Mouse (Mus musculus) liver, embryonic 15.5 days (tissue): Measurements from ENCODE around the gene Spaca4. TPM values are rescaled to one million over a fixed set of nuclear protein-coding genes. Genes with fewer than 3 reads are reported as not detected.

Source experiments
- ATAC-seq: fragments of 200-750 bp; cut with Nextera tagmentation; 2 replicates; pipeline ENCODE4 v1.8.0; 2017; ENCODE audit warnings: moderate number of reproducible peaks, mild to moderate bottlenecking, moderate library complexity; ENCODE audit not compliant: insufficient read depth
- H3K27ac ChIP-seq: fragments of 300-500 bp; sonication (generic); replicated peaks from 2 replicates; pipeline ENCODE4 v1.5.1; 2015; ENCODE audit warnings: mild to moderate bottlenecking, inconsistent platforms
- H3K27me3 ChIP-seq: fragments of 300-500 bp; sonication (generic); 2 replicates; pipeline ENCODE4 v1.6.1; 2015; ENCODE audit warnings: mild to moderate bottlenecking, inconsistent platforms
- H3K36me3 ChIP-seq: fragments of 300-500 bp; sonication (generic); replicated peaks from 2 replicates; pipeline ENCODE4 v1.6.1; 2015; ENCODE audit warnings: moderate library complexity, mild to moderate bottlenecking, inconsistent platforms
- H3K4me1 ChIP-seq: fragments of 300-500 bp; sonication (generic); replicated peaks from 2 replicates; pipeline ENCODE4 v1.6.1; 2015; ENCODE audit warnings: inconsistent platforms
- H3K4me2 ChIP-seq: fragments of 300-500 bp; sonication (generic); 2 replicates; pipeline ENCODE4 v1.6.1; 2015; ENCODE audit warnings: moderate library complexity, mild to moderate bottlenecking, inconsistent platforms
- H3K4me3 ChIP-seq: fragments of 300-500 bp; sonication (generic); replicated peaks from 2 replicates; pipeline ENCODE4 v1.5.1; 2015; ENCODE audit warnings: mild to moderate bottlenecking, inconsistent platforms
- H3K9ac ChIP-seq: fragments of 300-500 bp; sonication (generic); 2 replicates; pipeline ENCODE4 v1.6.1; 2015; ENCODE audit warnings: moderate library complexity, mild to moderate bottlenecking, inconsistent platforms
- H3K9me3 ChIP-seq: fragments of 300-500 bp; sonication (generic); replicated peaks from 2 replicates; pipeline ENCODE4 v1.6.1; 2016; ENCODE audit warnings: inconsistent platforms
- WGBS: fragments of 180-500 bp; shearing (Covaris S2); methylation state at CpG from one replicate; pipeline ENCODE4 v1.1.7; 2015; ENCODE audit warnings: mixed read lengths; ENCODE audit not compliant: insufficient replicate concordance; 5-methylcytosine and 5-hydroxymethylcytosine counted together
- polyA plus RNA-seq: library from polyadenylated mRNA; unstranded; fragments of >200 nt; fragmentation: Nextera tagmentation; extraction: Ambion mirVana; gene quantifications from 2 replicates; pipeline ENCODE4 v1.2.1, GENCODE M21; 2015

Spaca4 gene
- polyA plus RNA-seq, 1 experiment from 2014 or later = not detected

DNA sequence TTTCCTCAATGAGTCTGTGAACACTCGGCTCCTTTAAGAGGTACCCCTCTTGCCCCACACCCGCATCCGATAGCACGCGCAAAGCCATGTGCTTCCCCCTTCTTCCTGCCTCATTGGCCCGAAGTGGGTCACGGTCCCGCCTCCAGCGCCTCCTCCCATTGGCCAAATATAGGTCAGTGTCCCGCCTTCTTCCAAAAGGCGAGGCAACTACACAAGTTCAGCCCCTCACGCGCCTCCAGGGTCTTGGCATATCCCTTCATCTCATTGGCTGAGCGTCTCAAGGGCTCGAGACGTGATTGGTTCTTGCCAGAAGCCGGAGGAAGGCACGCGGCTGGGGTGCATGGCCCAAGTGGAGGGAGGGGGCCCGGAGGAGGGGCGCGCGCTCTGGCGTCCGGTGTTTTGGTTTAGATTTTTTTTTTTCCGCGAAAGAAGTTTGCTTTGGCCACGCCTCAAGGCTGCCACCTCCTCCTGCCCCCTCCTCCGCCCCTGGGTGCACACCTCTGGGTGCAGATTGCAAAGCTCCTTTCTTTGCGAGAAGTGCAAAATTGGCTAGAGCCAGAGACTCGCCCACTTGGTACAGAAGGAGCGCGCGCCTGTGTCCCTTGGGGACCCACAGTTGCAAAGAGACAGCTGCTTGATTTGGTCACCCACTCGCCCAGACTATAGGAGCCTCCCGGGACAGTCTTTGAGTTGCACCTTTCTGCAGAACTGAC is 20.7 kb downstream of the Spaca4 start, which contains the start of gene Dbp:
TSS of gene Dbp (plus strand) at position 359 of the 713 bp plus-strand sequence.
- peak within 1 kb of the TSS; percentile 97 for H3K4me2 ChIP-seq
- peak within 1 kb of the TSS; percentile 25; the same call in 1 of the 2 replicates for H3K9ac ChIP-seq
- H3K36me3 ChIP-seq = no peaks in the 10 kb centered on the region
- peak within 1 kb of the TSS; percentile 63 for H3K27ac ChIP-seq
- H3K27me3 ChIP-seq = peaks cover 33% of the 10 kb centered on the region
- H3K9me3 ChIP-seq = no peaks in the 10 kb centered on the region
- H3K4me1 ChIP-seq = peaks cover 62% of the 10 kb centered on the region
- ATAC-seq = peak; percentile 78
- under 1% methylated on average over 36 of the region's 36 CpGs for WGBS
- H3K4me3 ChIP-seq = peak within 1 kb of the TSS; percentile 65

DNA sequence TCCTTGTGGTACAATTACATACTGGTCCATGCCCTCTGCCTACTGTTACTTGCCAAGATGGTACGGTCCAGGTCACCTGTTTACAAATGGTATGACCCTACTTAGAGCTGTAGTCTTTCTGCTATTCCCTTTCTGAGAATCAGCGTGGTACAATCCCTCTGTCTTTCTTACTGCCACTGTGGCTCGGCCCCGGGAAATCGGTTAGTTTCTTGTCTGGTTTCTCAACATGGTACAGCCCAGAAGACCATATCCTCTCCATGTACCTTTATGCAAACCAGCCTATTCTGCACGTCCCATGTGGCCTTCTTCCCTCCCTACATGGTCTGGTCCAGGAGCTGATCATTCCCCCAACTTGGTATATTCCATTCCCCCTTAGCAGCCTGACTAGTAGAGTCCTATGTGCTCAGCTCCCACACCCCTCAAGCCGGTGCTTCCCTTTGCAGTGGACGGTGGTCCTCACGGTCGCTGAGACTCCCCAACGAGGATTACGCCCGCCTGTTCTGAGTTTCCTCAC is 21.5 kb downstream of the Spaca4 start:
- H3K4me1 ChIP-seq = peaks cover 64% of the 10 kb centered on the region
- under 1% methylated on average over 13 of the region's 13 CpGs for WGBS

DNA sequence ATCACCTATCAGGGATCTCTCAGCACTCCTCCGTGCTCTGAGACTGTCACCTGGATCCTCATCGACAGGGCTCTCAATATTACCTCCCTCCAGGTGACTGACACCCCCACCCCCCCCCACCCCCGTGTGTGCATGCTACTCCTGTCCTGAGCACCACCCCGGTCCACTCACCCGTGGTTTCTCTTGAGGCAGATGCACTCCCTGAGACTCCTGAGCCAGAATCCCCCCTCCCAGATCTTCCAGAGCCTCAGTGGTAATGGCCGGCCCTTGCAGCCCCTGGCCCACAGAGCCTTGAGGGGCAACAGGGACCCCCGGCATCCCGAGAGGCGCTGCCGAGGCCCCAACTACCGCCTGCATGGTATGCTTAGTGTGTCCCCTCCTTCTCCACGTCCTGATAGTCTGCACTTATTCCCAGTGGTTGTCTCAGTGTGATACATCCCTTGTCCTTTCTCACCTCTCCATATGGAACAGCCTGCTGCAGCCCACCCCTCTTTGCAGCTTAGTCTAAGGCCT is 22.0 kb downstream of the Spaca4 start:
- WGBS = 56% methylated on average over 12 of the region's 12 CpGs
- no peaks in the 10 kb centered on the region for H3K9me3 ChIP-seq
- peaks cover 46% of the 10 kb centered on the region for H3K27me3 ChIP-seq
- H3K9ac ChIP-seq = no peak overlapping the region; the same call in 1 of the 2 replicates
- peak overlapping the region; percentile 97 for H3K4me2 ChIP-seq
- H3K4me3 ChIP-seq = peak overlapping the region; percentile 65; the same call in 1 of the 2 replicates
- H3K36me3 ChIP-seq = no peaks in the 10 kb centered on the region
- H3K4me1 ChIP-seq = peaks cover 60% of the 10 kb centered on the region
- H3K27ac ChIP-seq = 0 out of 2 replicates have a peak overlapping the region, but pooled peaks have one; percentile 63
- ATAC-seq = no peak

More for the DNA sequence above, 21.5 kb downstream of the Spaca4 start:
- H3K27me3 ChIP-seq = peaks cover 41% of the 10 kb centered on the region
- H3K4me3 ChIP-seq = peak overlapping the region; percentile 65
- H3K27ac ChIP-seq = peak overlapping the region; percentile 63
- H3K4me2 ChIP-seq = peak overlapping the region; percentile 97
- H3K9ac ChIP-seq = no peak overlapping the region; the same call in 1 of the 2 replicates
- H3K36me3 ChIP-seq = no peaks in the 10 kb centered on the region
- peak; percentile 59 for ATAC-seq
- no peaks in the 10 kb centered on the region for H3K9me3 ChIP-seq

DNA sequence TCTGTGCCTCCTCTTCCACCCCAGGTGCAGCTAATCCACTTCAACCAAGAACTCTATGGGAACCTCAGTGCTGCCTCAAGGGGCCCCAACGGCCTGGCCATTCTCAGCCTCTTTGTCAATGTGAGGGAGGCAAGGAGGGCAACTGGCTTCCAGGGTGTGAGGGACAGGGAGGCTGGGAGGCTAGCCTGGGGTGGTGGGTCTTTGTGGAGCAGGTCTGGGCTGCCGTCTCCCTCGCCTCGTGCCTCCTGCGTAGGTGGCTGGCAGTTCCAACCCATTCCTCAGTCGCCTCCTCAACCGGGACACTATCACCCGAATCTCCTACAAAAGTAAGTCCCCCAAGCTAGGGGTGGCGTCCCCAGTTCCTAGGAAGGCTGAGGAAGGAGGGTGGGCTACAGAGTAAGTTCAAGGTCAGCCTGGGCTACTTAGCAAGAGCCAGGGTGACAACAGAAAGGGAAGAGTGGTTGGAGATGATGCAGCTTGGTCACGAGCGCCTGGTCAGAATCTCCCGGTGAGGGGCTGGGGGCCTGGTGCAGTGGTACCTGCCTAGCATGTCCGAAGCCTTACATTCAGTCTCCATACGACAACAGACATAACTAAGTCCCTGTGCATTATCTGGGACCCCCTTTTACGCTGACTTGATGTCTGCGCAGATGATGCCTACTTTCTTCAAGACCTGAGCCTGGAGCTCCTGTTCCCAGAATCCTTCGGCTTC is 22.6 kb downstream of the Spaca4 start:
- Histone ChIP-seq H3K4me3 (no peak overlapping the region), H3K4me2 (0 out of 2 replicates have a peak overlapping the region, but pooled peaks have one; percentile 97), H3K27ac (no peak overlapping the region), H3K27me3 (peaks cover 52% of the 10 kb centered on the region), H3K4me1 (peaks cover 54% of the 10 kb centered on the region), H3K36me3 (no peaks in the 10 kb centered on the region), H3K9me3 (no peaks in the 10 kb centered on the region), H3K9ac (no peak overlapping the region)
- 74% methylated on average over 17 of the region's 17 CpGs for WGBS
- ATAC-seq = no peak

DNA sequence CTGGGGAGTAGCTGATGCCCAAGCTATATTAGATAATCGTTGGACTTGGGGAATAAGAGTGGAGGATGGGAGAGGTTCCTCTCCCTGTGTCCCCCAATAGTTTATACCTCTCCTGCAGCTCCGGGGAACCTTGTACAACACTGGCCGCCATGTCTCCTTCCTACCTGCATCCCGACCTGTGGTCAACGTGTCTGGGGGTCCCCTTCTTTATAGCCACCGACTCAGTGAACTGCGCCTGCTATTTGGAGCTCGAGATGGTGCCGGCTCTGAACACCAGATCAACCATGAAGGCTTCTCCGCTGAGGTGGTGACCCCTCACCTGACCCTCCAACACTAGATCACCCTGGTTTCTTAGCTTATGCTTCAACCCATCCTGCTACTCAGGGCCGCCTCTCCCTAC is 23.3 kb downstream of the Spaca4 start:
- H3K36me3 ChIP-seq = no peaks in the 10 kb centered on the region
- no peak overlapping the region for H3K4me3 ChIP-seq
- no peak overlapping the region for H3K27ac ChIP-seq
- H3K9me3 ChIP-seq = no peaks in the 10 kb centered on the region
- no peak overlapping the region for H3K4me2 ChIP-seq
- H3K27me3 ChIP-seq = peaks cover 56% of the 10 kb centered on the region
- 72% methylated on average over 11 of the region's 11 CpGs for WGBS
- ATAC-seq = no peak
- H3K4me1 ChIP-seq = peaks cover 47% of the 10 kb centered on the region
- no peak overlapping the region for H3K9ac ChIP-seq

DNA sequence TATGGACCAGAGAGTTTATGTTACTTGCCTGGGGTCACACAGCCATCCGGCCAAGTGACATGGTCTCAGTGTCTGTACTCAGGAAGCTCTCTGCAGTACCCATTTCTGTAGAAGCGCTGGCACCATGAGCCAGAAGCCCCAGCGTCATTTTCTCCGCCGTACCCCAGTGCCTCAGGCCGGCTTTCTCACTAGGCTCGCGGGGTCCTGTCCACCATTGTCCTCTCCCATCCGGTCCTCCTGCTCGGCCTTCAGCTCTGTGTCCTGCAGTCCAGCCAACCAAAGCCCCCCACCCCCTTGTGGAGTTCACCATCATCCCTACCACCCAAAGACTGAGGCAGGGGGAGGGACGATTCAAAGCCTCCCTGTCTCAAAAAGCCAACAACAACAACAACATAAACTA is 24.0 kb downstream of the Spaca4 start:
- 70% methylated on average over 11 of the region's 11 CpGs for WGBS

DNA sequence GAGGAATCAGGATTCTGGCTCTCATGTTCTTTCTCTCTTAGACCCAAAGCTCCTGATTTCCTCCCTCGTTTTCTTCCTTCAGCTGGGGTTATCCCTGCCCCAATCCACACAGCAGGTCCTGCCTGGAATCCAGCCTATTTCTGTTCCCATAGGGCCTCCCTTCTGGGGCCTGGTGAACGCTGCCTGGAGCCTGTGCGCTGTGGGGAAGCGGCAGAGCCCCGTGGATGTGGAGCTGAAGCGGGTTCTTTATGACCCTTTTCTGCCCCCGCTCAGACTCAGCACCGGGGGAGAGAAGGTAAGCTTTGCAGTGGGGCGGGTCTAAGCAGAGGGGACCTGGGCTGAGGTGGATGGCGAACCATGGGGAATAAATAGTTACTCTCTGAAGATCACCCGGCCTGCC is 24.5 kb downstream of the Spaca4 start:
- H3K4me3 ChIP-seq = no peak overlapping the region
- peaks cover 35% of the 10 kb centered on the region for H3K4me1 ChIP-seq
- H3K9ac ChIP-seq = no peak overlapping the region
- no peak overlapping the region for H3K27ac ChIP-seq
- no peaks in the 10 kb centered on the region for H3K36me3 ChIP-seq
- no peaks in the 10 kb centered on the region for H3K9me3 ChIP-seq
- ATAC-seq = no peak
- 36% methylated on average over 11 of the region's 11 CpGs for WGBS
- no peak overlapping the region for H3K4me2 ChIP-seq
- H3K27me3 ChIP-seq = peaks cover 56% of the 10 kb centered on the region

More for the DNA sequence above, 24.0 kb downstream of the Spaca4 start:
- Histone ChIP-seq H3K4me1 (peaks cover 40% of the 10 kb centered on the region), H3K4me2 (no peak overlapping the region), H3K27me3 (peaks cover 56% of the 10 kb centered on the region), H3K4me3 (no peak overlapping the region), H3K36me3 (no peaks in the 10 kb centered on the region), H3K27ac (no peak overlapping the region), H3K9ac (no peak overlapping the region), H3K9me3 (no peaks in the 10 kb centered on the region)
- no peak for ATAC-seq

DNA sequence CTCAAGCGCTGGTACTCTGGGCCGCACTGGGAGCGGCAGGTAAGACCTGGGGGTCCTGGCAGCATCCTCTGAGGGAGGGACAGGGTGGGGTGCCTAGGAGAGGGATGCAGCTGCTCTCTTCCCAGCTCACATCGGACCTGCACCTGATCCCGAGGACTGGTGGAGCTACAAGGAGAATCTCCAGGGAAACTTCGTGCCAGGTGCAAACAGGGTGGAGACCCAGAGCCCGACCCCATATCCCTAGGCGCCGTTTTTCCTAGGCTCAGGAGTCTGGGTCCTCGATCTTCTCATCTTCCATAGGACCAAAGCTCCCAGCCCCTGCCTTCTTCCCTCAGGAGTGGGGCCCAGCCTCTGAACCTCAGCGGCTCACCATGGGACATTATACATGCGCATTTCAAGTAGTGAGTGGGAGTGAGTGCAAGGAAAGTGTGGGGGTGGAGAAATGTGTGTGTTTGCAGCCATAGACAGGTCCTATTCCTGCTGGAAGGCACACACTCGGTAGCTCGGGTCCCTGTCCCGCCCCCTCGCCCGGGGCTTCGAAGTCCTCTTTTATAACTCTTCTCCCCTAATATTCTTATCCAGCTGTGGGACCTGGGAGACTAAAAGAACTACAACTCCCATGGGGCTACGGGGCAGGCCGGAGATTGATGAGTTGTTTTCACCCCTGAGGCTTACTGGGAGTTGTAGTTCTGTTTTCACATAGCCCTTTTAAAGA is 25.2 kb downstream of the Spaca4 start:
- H3K27me3 ChIP-seq = peaks cover 56% of the 10 kb centered on the region
- no peak for ATAC-seq
- H3K9me3 ChIP-seq = no peaks in the 10 kb centered on the region
- no peak overlapping the region for H3K9ac ChIP-seq
- H3K36me3 ChIP-seq = no peaks in the 10 kb centered on the region
- H3K4me2 ChIP-seq = peak overlapping the region; percentile 30; the same call in 1 of the 2 replicates
- 1% methylated on average over 20 of the region's 20 CpGs for WGBS
- H3K27ac ChIP-seq = no peak overlapping the region
- peaks cover 29% of the 10 kb centered on the region for H3K4me1 ChIP-seq
- H3K4me3 ChIP-seq = 0 out of 2 replicates have a peak overlapping the region, but pooled peaks have one; percentile 5

DNA sequence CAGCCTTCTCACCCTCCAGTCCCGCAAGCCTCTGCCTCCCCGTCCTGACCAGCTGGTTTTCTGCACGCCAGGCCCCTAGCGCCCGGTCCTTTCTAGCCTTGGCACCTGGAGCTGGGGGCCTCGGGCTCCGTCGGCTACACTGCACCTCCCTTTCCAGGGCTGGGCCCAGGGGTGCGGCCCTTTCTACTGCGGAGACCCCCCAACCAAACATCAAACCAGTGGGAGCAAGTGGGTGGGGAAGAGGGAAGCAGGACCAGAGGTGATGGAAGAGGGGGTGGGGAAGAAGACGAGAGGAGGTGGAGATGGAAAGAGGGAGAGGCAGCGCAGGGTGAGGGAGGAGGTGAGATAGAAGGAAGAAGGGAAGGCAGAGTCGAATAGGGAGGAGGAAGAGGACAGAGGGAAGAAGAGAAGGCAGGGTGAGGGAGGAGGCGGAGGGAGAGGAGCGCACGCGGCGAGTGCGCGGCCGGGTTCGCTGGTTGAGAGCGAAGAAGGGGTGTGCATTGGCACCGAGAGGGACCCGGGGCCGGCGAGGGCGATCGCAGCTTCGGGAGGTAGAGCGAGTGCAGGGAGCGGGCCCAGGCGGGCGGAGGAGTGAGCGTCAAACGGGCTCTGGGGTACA is 26.0 kb downstream of the Spaca4 start, which contains the start of gene Car11:
TSS of gene Car11 (plus strand) at position 321 of the 619 bp plus-strand sequence.
- 6% methylated on average over 36 of the region's 36 CpGs for WGBS
- no peaks in the 10 kb centered on the region for H3K36me3 ChIP-seq
- peaks cover 21% of the 10 kb centered on the region for H3K4me1 ChIP-seq
- no peak for ATAC-seq
- peaks cover 56% of the 10 kb centered on the region for H3K27me3 ChIP-seq
- no peaks in the 10 kb centered on the region for H3K9me3 ChIP-seq
- peak within 1 kb of the TSS; percentile 35; the same call in 1 of the 2 replicates for H3K4me2 ChIP-seq
- H3K4me3 ChIP-seq = 0 out of 2 replicates have a peak within 1 kb of the TSS, but pooled peaks have one; percentile 5
- no peak within 1 kb of the TSS for H3K9ac ChIP-seq
- no peak within 1 kb of the TSS for H3K27ac ChIP-seq

DNA sequence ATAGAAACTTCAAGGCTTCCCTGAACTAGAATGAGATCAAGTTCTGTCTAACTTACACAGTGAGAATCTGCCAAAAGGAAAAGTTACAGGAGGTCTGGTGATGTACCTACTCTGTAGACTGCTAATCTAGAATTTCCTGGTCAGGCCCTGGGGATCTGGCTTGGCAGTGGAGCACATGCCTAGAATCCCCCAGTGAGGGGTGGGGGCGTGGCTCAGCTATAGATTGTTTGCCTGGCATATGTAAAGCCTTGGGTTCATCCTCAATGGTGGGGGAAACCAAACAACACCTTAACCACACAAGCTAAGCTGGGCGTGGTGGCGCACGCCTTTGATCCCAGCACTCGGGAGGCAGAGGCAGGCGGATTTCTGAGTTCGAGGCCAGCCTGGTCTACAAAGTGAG is 27.7 kb downstream of the Spaca4 start:
- no peak overlapping the region for H3K4me3 ChIP-seq
- WGBS = 62% methylated on average over 7 of the region's 7 CpGs
- H3K27ac ChIP-seq = no peak overlapping the region
- H3K9me3 ChIP-seq = no peaks in the 10 kb centered on the region
- no peak overlapping the region for H3K4me2 ChIP-seq
- no peak for ATAC-seq
- H3K36me3 ChIP-seq = no peaks in the 10 kb centered on the region
- H3K9ac ChIP-seq = no peak overlapping the region
- peaks cover 8% of the 10 kb centered on the region; the same call in 1 of the 2 replicates for H3K4me1 ChIP-seq
- peaks cover 51% of the 10 kb centered on the region for H3K27me3 ChIP-seq
